Mouse (Mus musculus) heart, embryonic 16.5 days (tissue): ENCODE data around the gene Gtf2h2. TPM values are rescaled to one million over a fixed set of nuclear protein-coding genes. Genes with fewer than 3 reads are reported as not detected.
"Not testable (repeated sequence)": the region's sequence is repeated elsewhere in the genome, so short reads cannot be mapped to it uniquely, and the experiment has no call there.

Source experiments
- ATAC-seq: fragments of 200-750 bp; cut with Nextera tagmentation; replicated peaks from 2 replicates; pipeline ENCODE4 v1.8.0; 2017; ENCODE audit warnings: moderate number of reproducible peaks; ENCODE audit not compliant: insufficient read depth, low FRiP score; ENCODE audit errors: extremely low read depth
- H3K27ac ChIP-seq: fragments of 300-500 bp; sonication (generic); 2 replicates; pipeline ENCODE4 v1.5.1; 2014; ENCODE audit warnings: mild to moderate bottlenecking, low read length, control low read depth, moderate library complexity
- H3K27me3 ChIP-seq: fragments of 300-500 bp; sonication (generic); 2 replicates; pipeline ENCODE4 v1.6.1; 2014; ENCODE audit warnings: low read length, mixed read lengths; ENCODE audit not compliant: control insufficient read depth, insufficient read depth
- H3K36me3 ChIP-seq: fragments of 300-500 bp; sonication (generic); 2 replicates; pipeline ENCODE4 v1.6.1; 2014; ENCODE audit not compliant: control insufficient read depth, insufficient read depth
- H3K4me1 ChIP-seq: fragments of 300-500 bp; sonication (generic); 2 replicates; pipeline ENCODE4 v1.6.1; 2014; ENCODE audit warnings: low read length, mixed read lengths; ENCODE audit not compliant: control insufficient read depth, insufficient read depth
- H3K4me2 ChIP-seq: fragments of 300-500 bp; sonication (generic); 2 replicates; pipeline ENCODE4 v1.6.1; 2014; ENCODE audit warnings: low read depth, mild to moderate bottlenecking, control low read depth, low read length
- H3K4me3 ChIP-seq: fragments of 300-500 bp; sonication (generic); 2 replicates; pipeline ENCODE4 v1.5.1; 2014; ENCODE audit warnings: mild to moderate bottlenecking, control low read depth, low read length
- H3K9ac ChIP-seq: fragments of 300-500 bp; sonication (generic); 2 replicates; pipeline ENCODE4 v1.6.1; 2014; ENCODE audit warnings: low read length, control low read depth
- H3K9me3 ChIP-seq: fragments of 300-500 bp; sonication (generic); replicated peaks from 2 replicates; pipeline ENCODE4 v1.6.1; 2016; ENCODE audit warnings: low read length; ENCODE audit not compliant: control insufficient read depth
- WGBS: fragments of 180-500 bp; shearing (Covaris S2); extraction: QIAGEN DNeasy Blood & Tissue Kit; methylation state at CpG from one replicate; pipeline ENCODE4 v1.1.7; 2014; 5-methylcytosine and 5-hydroxymethylcytosine counted together
- polyA plus RNA-seq: library from polyadenylated mRNA; unstranded; fragments of >200 nt; fragmentation: Nextera tagmentation; extraction: Ambion mirVana; gene quantifications from 2 replicates; pipeline ENCODE4 v1.2.1, GENCODE M21; 2015

Gene Gtf2h2
- polyA plus RNA-seq, 1 experiment from 2014 or later: 44.3 TPM

GRCm38 (mm10) chr13:100494370-100494769 lies 2.0 kb upstream of the Gtf2h2 start:
- H3K4me1 ChIP-seq, H3K36me3 ChIP-seq, H3K4me2 ChIP-seq, ATAC-seq, H3K4me3 ChIP-seq, H3K27ac ChIP-seq, H3K27me3 ChIP-seq, H3K9me3 ChIP-seq, H3K9ac ChIP-seq: not testable (repeated sequence)
- 61% methylated on average over 8 of the region's 8 CpGs for WGBS

- Histone ChIP-seq H3K4me3 (no peak overlapping the region), H3K4me1 (peaks cover 5% of the 10 kb centered on the region), H3K9ac (no peak overlapping the region), H3K27ac (no peak overlapping the region), H3K27me3 (no peaks in the 10 kb centered on the region), H3K9me3 (no peaks in the 10 kb centered on the region), H3K4me2 (no peak overlapping the region), H3K36me3 (peaks cover 4% of the 10 kb centered on the region)
- WGBS: 64% methylated on average over 8 of the region's 8 CpGs
- ATAC-seq: no peak
Observed at GRCm38 (mm10) chr13:100493313-100493712, 934 bp upstream of the Gtf2h2 start.

GRCm38 (mm10) chr13:100491623-100492022 lies 756 bp downstream of the Gtf2h2 start:
- peak overlapping the region; percentile 85 for H3K9ac ChIP-seq
- no peak for ATAC-seq
- peak overlapping the region; percentile 82 for H3K4me2 ChIP-seq
- 13% methylated on average over 6 of the region's 6 CpGs for WGBS
- H3K27ac ChIP-seq: no peak overlapping the region
- no peaks in the 10 kb centered on the region for H3K9me3 ChIP-seq
- H3K36me3 ChIP-seq: peaks cover 9% of the 10 kb centered on the region
- peaks cover 5% of the 10 kb centered on the region for H3K4me1 ChIP-seq
- H3K27me3 ChIP-seq: no peaks in the 10 kb centered on the region
- H3K4me3 ChIP-seq: peak overlapping the region; percentile 77

- ATAC-seq: no peak
- Histone ChIP-seq H3K4me3 (no peak overlapping the region), H3K4me1 (peaks cover 5% of the 10 kb centered on the region), H3K27ac (no peak overlapping the region), H3K4me2 (no peak overlapping the region), H3K9me3 (no peaks in the 10 kb centered on the region), H3K9ac (no peak overlapping the region), H3K27me3 (no peaks in the 10 kb centered on the region), H3K36me3 (peaks cover 12% of the 10 kb centered on the region)
- 69% methylated on average over 5 of the region's 5 CpGs for WGBS
Observed at GRCm38 (mm10) chr13:100490424-100490823, 2.0 kb downstream of the Gtf2h2 start.

- Histone ChIP-seq H3K4me1 (no peaks in the 10 kb centered on the region), H3K27me3 (no peaks in the 10 kb centered on the region), H3K4me3 (no peak overlapping the region), H3K27ac (no peak overlapping the region), H3K4me2 (no peak overlapping the region), H3K36me3 (peaks cover 36% of the 10 kb centered on the region; the same call in 1 of the 2 replicates), H3K9ac (no peak overlapping the region), H3K9me3 (no peaks in the 10 kb centered on the region)
- ATAC-seq: no peak
- 81% methylated on average over 7 of the region's 7 CpGs for WGBS
Observed at GRCm38 (mm10) chr13:100483610-100484009, 8.8 kb downstream of the Gtf2h2 start.

GRCm38 (mm10) chr13:100463527-100464222 lies 28.7 kb downstream of the Gtf2h2 start:
- H3K4me3 ChIP-seq: no peak overlapping the region
- no peaks in the 10 kb centered on the region for H3K27me3 ChIP-seq
- no peak overlapping the region for H3K9ac ChIP-seq
- WGBS: 92% methylated on average over 2 of the region's 2 CpGs
- H3K4me1 ChIP-seq: no peaks in the 10 kb centered on the region
- H3K9me3 ChIP-seq: no peaks in the 10 kb centered on the region
- H3K4me2 ChIP-seq: no peak overlapping the region
- no peak for ATAC-seq
- no peak overlapping the region for H3K27ac ChIP-seq
- peaks cover 20% of the 10 kb centered on the region for H3K36me3 ChIP-seq

DNA sequence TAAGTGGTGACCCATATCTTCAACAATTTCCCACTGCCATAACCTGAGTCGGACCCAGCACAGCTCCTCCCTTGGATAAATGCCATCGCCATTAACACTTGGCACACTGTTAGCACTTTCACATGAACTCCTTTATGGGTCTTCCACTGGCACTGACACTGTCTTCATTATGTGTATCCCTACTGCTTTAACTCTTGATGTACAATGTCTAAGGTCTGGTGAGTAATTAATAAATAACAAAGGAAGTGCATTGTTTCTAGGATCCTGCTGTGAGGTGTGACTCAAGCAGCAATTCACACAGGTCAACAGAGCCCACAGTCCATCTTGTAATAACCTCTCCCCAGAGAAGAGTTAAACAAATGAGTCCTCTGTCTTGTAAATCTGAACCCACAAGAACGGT lies 31.0 kb downstream of the Gtf2h2 start:
- 65% methylated on average over 3 of the region's 3 CpGs for WGBS
- H3K9me3 ChIP-seq: no peaks in the 10 kb centered on the region
- ATAC-seq: no peak

DNA sequence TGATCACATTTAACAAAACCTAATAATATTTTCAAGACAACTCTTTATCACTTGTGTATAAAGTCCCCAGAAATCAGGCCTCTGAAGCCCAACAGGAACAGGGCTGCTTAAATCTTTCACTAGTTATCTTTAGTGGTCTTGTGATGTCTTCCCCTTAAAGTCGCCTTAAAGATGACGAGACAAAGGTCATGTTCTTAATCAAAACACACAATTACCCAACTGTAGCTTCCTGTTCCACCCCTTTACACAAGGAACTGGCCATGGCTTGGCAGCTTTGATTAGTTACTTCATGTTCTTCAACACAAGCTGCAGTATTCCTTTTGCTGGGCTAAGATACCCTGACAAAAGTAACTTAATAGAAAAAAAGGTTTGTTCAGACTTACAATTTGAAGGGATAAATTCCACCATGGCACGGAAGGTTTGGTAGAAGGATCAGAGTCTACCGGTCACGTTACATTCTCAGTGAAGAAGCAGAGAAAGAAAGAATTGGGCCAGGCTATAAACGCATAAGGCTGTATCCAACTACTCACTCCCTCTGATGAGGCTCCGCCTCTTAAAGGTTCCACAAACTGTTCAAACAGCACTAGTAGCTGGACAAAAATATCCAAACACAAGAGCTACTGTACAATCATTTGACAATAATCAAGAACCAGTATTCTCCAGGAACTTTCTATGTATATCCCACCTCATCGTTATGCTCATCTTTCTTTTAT lies 39.8 kb downstream of the Gtf2h2 start, which contains the start of gene Naip1:
Gene Naip1 (minus strand): TSS at position 455 of the 713 bp plus-strand sequence.
- H3K27me3 ChIP-seq, H3K9me3 ChIP-seq, H3K27ac ChIP-seq, H3K36me3 ChIP-seq, H3K4me3 ChIP-seq, H3K4me2 ChIP-seq, H3K4me1 ChIP-seq, ATAC-seq, H3K9ac ChIP-seq: not testable (repeated sequence)
- 75% methylated on average over 8 of the region's 8 CpGs for WGBS

More for the DNA sequence above, 31.0 kb downstream of the Gtf2h2 start:
- no peak overlapping the region for H3K4me3 ChIP-seq
- H3K4me1 ChIP-seq: no peaks in the 10 kb centered on the region
- H3K36me3 ChIP-seq: peaks cover 8% of the 10 kb centered on the region; the same call in 1 of the 2 replicates
- H3K27me3 ChIP-seq: no peaks in the 10 kb centered on the region
- no peak overlapping the region for H3K27ac ChIP-seq
- no peak overlapping the region for H3K4me2 ChIP-seq
- H3K9ac ChIP-seq: no peak overlapping the region

- H3K36me3 ChIP-seq: no peaks in the 10 kb centered on the region
- no peak overlapping the region for H3K27ac ChIP-seq
- no peaks in the 10 kb centered on the region for H3K4me1 ChIP-seq
- H3K4me3 ChIP-seq: no peak overlapping the region
- no peaks in the 10 kb centered on the region for H3K9me3 ChIP-seq
- H3K27me3 ChIP-seq: no peaks in the 10 kb centered on the region
- H3K4me2 ChIP-seq: no peak overlapping the region
- 84% methylated on average over 1 of the region's 1 CpGs for WGBS
- no peak for ATAC-seq
- no peak overlapping the region for H3K9ac ChIP-seq
Observed at GRCm38 (mm10) chr13:100449495-100449894, 42.9 kb downstream of the Gtf2h2 start.
